Mouse (Mus musculus): ENCODE data around the gene Hs3st3b1.

DNA sequence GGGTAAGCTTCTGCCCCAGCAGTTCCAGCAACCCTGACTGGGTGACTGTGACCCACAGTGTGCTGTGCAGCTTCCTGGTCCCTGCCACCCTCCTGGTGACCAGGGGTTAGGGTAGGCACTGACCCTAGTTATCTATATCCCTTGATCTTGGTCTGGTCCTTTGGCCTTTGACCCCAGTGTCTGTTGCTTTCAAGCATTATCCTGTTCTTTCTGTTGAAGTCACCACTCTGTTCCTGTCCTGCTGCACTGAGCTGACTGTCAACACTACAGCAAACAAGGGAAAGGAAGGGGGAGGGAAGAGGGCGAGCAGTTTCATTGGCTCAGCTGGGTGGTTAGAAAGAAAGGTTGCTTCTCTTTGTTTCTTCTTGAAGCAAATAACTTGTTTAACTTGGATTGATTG lies 60.1 kb downstream of the Hs3st3b1 start:
- TF ChIP-seq CTCF (conservative IDR thresholded peaks at IDR 0.05; ENCODE audit: low read length) (no peak), NANOG (IDR thresholded peaks at IDR 0.05; ENCODE audit: borderline replicate concordance, low read length) (no peak), POU5F1 (IDR thresholded peaks at IDR 0.05; ENCODE audit: borderline replicate concordance, low read length) (no peak)
